In the genomic region with DNA sequence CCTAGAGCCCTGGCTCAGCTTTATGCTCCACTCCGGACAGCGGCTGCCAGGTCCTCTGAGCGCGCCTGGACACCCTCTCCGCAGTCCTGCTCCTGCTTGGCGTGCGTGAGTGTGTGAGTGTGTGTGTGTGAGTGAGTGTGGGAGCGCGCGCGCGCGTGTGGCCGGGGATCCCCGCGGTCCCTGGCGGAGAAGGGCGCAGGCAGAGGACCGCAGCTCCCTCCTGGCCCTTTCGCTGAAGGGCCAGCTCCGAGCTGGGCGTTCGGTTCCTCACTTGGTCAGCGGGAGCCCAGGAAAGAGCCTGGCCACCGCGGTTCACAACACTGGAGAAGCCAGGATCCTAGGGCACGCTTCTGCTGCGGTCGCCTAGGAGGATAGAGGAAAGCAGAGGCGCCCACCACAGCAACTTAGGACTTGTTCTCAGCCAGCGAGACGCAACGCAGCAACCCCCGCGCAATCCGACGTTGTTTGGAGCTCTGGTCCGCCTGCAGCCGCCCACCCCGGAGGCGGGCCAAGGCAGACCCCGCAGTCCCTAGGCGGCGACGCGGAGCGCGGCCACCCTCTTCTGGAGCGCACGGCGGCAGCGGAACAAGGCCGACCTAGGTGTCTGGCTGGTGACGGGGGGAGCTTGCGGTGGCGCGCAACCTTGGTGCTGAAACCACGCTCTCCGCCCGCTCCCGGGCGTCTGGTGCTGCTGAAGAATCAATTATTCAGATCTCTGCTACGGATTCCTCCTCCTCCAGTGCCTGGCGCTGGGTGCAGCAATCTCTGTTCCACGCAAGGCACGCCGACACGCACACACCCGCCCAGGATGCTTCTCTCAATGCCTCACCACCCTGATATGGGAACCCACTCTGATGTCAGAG, we compare ENCODE assay signal across 8 mouse cellular contexts. TPM values are rescaled to one million over a fixed set of nuclear protein-coding genes. Genes with fewer than 3 reads are reported as not detected.
A peak's percentile ranks its signal among the peaks of the same experiment; 100 is the strongest.
DNase-seq lines count a peak whose midpoint lies in the region; ATAC-seq and TF ChIP-seq lines count a peak whose summit lies in the region.
"Had no signal": no experiment of that assay in that cellular context is flagged by ENCODE, and none has a peak within 500 bp of the region (broad histone marks: within the 10 kb centered on the region; RNA-seq: fewer than 3 reads in every experiment).

A gene (minus strand): TSS at position 610 of the 863 bp plus-strand sequence.

- no peak within 1 kb of the TSS for H3K27ac ChIP-seq in lung, embryonic 16.5 days (ENCODE audit: low read length)
- peak within 1 kb of the TSS; percentile 100 for H3K27ac ChIP-seq in cortical plate, adult 2 months (ENCODE audit: insufficient read depth, low read length)
- peak within 1 kb of the TSS; percentile 70 for H3K27ac ChIP-seq in hindbrain, embryonic 13.5 days
- H3K27ac ChIP-seq in limb, embryonic 14.5 days (replicated peaks; ENCODE audit: low read depth, low read length): no peak within 1 kb of the TSS
- H3K27ac ChIP-seq in stomach, embryonic 14.5 days (ENCODE audit: low read length): no peak within 1 kb of the TSS

- TF ChIP-seq POLR2A in cortical plate, adult 2 months (IDR thresholded peaks at IDR 0.05; ENCODE audit: extremely low read depth, insufficient read depth, low read length): peak; percentile 71
- no peak for TF ChIP-seq POLR2A in limb, embryonic 14.5 days (IDR thresholded peaks at IDR 0.05; ENCODE audit: borderline replicate concordance, extremely low read depth, insufficient read depth, insufficient read length)

- DNase-seq in lung, postnatal 36 days: no peak
- DNase-seq in limb, embryonic 14.5 days (ENCODE audit: low spot score): no peak
- DNase-seq in c-Kit-positive CD71-positive TER-119-positive erythroid progenitor cells, embryonic 14.5 days (ENCODE audit: low spot score): no peak

- no peaks in the 10 kb centered on the region for H3K36me3 ChIP-seq in lung, embryonic 16.5 days (ENCODE audit: control insufficient read depth, insufficient read depth, low read length)
- no peaks in the 10 kb centered on the region for H3K36me3 ChIP-seq in hindbrain, embryonic 13.5 days
- no peaks in the 10 kb centered on the region for H3K36me3 ChIP-seq in limb, embryonic 14.5 days (ENCODE audit: control insufficient read depth, insufficient read depth, low read length)
- H3K36me3 ChIP-seq in stomach, embryonic 14.5 days (ENCODE audit: control insufficient read depth, insufficient read depth, low read length): no peaks in the 10 kb centered on the region

- no peak for TF ChIP-seq CTCF in cortical plate, adult 2 months (IDR thresholded peaks at IDR 0.05; ENCODE audit: extremely low read depth, insufficient read depth, low read length)

- H3K4me3 ChIP-seq in lung, embryonic 16.5 days (ENCODE audit: low read length): peak within 1 kb of the TSS; percentile 35
- peak within 1 kb of the TSS; percentile 79 for H3K4me3 ChIP-seq in cortical plate, adult 2 months (ENCODE audit: insufficient read depth, low read length)
- peak within 1 kb of the TSS; percentile 54 for H3K4me3 ChIP-seq in hindbrain, embryonic 13.5 days
- peak within 1 kb of the TSS; percentile 36 for H3K4me3 ChIP-seq in limb, embryonic 14.5 days (replicated peaks; ENCODE audit: low read length)
- H3K4me3 ChIP-seq in stomach, embryonic 14.5 days (ENCODE audit: low read depth, low read length): peak within 1 kb of the TSS; percentile 33
- H3K4me3 ChIP-seq: megakaryocyte, embryonic 14.5 days had no signal

- H3K9me3 ChIP-seq in lung, embryonic 16.5 days (ENCODE audit: control insufficient read depth, low read length): no peaks in the 10 kb centered on the region
- no peaks in the 10 kb centered on the region for H3K9me3 ChIP-seq in hindbrain, embryonic 13.5 days
- no peaks in the 10 kb centered on the region for H3K9me3 ChIP-seq in limb, embryonic 14.5 days (ENCODE audit: control insufficient read depth, low read length)
- H3K9me3 ChIP-seq in stomach, embryonic 14.5 days (ENCODE audit: control insufficient read depth, low read depth, low read length): no peaks in the 10 kb centered on the region
- H3K9me3 ChIP-seq: megakaryocyte, embryonic 14.5 days had no signal

- 1% methylated on average over 68 of the region's 69 CpGs for WGBS in lung, embryonic 16.5 days
- WGBS in hindbrain, embryonic 13.5 days: under 1% methylated on average over 65 of the region's 69 CpGs
- WGBS in limb, embryonic 14.5 days: 1% methylated on average over 58 of the region's 69 CpGs
- 1% methylated on average over 69 of the region's 69 CpGs for WGBS in stomach, embryonic 14.5 days

- no peaks in the 10 kb centered on the region; the same call in 1 of the 2 replicates for H3K4me1 ChIP-seq in lung, embryonic 16.5 days (replicated peaks; ENCODE audit: control insufficient read depth, insufficient read depth, low read length)
- no peaks in the 10 kb centered on the region; the same call in 1 of the 2 replicates for H3K4me1 ChIP-seq in cortical plate, adult 2 months (ENCODE audit: control insufficient read depth, insufficient read depth, low read length)
- peaks cover 42% of the 10 kb centered on the region for H3K4me1 ChIP-seq in hindbrain, embryonic 13.5 days (replicated peaks)
- peaks cover 5% of the 10 kb centered on the region for H3K4me1 ChIP-seq in limb, embryonic 14.5 days (ENCODE audit: control insufficient read depth, insufficient read depth, low read length)
- H3K4me1 ChIP-seq in stomach, embryonic 14.5 days (ENCODE audit: control insufficient read depth, insufficient read depth, low read length): peaks cover 10% of the 10 kb centered on the region; the same call in 1 of the 2 replicates

- ATAC-seq in lung, embryonic 16.5 days (ENCODE audit: low read depth): 0 out of 2 replicates have a peak, but pooled peaks have one; percentile 15
- peak; percentile 57 for ATAC-seq in hindbrain, embryonic 13.5 days (ENCODE audit: low FRiP score)
- ATAC-seq in limb, embryonic 14.5 days (ENCODE audit: low FRiP score, low read depth): 0 out of 2 replicates have a peak, but pooled peaks have one; percentile 31
- ATAC-seq in stomach, embryonic 14.5 days (ENCODE audit: insufficient number of reproducible peaks, insufficient read depth, low FRiP score, low read depth): 0 out of 2 replicates have a peak, but pooled peaks have one; percentile 25

- peaks cover 58% of the 10 kb centered on the region for H3K27me3 ChIP-seq in lung, embryonic 16.5 days (ENCODE audit: control insufficient read depth, insufficient read depth, low read depth, low read length)
- peaks cover 69% of the 10 kb centered on the region for H3K27me3 ChIP-seq in hindbrain, embryonic 13.5 days
- peaks cover 66% of the 10 kb centered on the region for H3K27me3 ChIP-seq in limb, embryonic 14.5 days (ENCODE audit: control insufficient read depth, insufficient read depth, low read length)
- peaks cover 58% of the 10 kb centered on the region for H3K27me3 ChIP-seq in stomach, embryonic 14.5 days (ENCODE audit: control insufficient read depth, insufficient read depth, low read length)

- peak within 1 kb of the TSS; percentile 53 for H3K4me2 ChIP-seq in lung, embryonic 16.5 days (ENCODE audit: low read depth, low read length)
- H3K4me2 ChIP-seq in hindbrain, embryonic 13.5 days: peak within 1 kb of the TSS; percentile 93
- peak within 1 kb of the TSS; percentile 61 for H3K4me2 ChIP-seq in limb, embryonic 14.5 days (replicated peaks; ENCODE audit: low read depth, low read length, severe bottlenecking)
- H3K4me2 ChIP-seq in stomach, embryonic 14.5 days (replicated peaks; ENCODE audit: low read depth, low read length): peak within 1 kb of the TSS; percentile 59

- H3K9ac ChIP-seq in lung, embryonic 16.5 days (ENCODE audit: low read length): no peak within 1 kb of the TSS
- peak within 1 kb of the TSS; percentile 75 for H3K9ac ChIP-seq in hindbrain, embryonic 13.5 days
- H3K9ac ChIP-seq in limb, embryonic 14.5 days (ENCODE audit: low read depth, low read length, severe bottlenecking): 0 out of 2 replicates have a peak within 1 kb of the TSS, but pooled peaks have one; percentile 28
- H3K9ac ChIP-seq in stomach, embryonic 14.5 days (replicated peaks; ENCODE audit: low read depth, low read length): no peak within 1 kb of the TSS; the same call in 1 of the 2 replicates

RNA-seq across cellular contexts. Expression of the gene that starts here (rescaled TPM):
- 0.05 and 0.19 TPM in 2 replicates for polyA plus RNA-seq in lung, embryonic 16.5 days (2015; fragmentation: Nextera tagmentation; extraction: Ambion mirVana)
- 39.1 and 43.5 TPM in 2 replicates for polyA plus RNA-seq in cortical plate, adult 2 months (2012; rRNA removed)
- polyA plus RNA-seq in hindbrain, embryonic 13.5 days (2015; fragmentation: Nextera tagmentation; extraction: Ambion mirVana): 5.3 TPM in 2 replicates
- 0.64 and 0.86 TPM in 2 replicates for polyA plus RNA-seq in limb, embryonic 14.5 days (2012; rRNA removed)
- 1.9 and 2.0 TPM in 2 replicates for polyA plus RNA-seq in limb, embryonic 14.5 days (2014; fragmentation: Nextera tagmentation; extraction: Ambion mirVana)
- polyA plus RNA-seq in stomach, embryonic 14.5 days (2014; fragmentation: Nextera tagmentation; extraction: Ambion mirVana): 0.77 and 0.85 TPM in 2 replicates

Comparison
In these comparisons a context has a peak if more than half of its experiments do, and no peak if none do; other contexts are left out.
1. Peak in ATAC-seq, H3K4me3 ChIP-seq and H3K4me2 ChIP-seq in lung, embryonic 16.5 days; RNA of the gene not detected or under 1 TPM.
2. Peak in ATAC-seq, H3K4me3 ChIP-seq and H3K4me2 ChIP-seq in stomach, embryonic 14.5 days; RNA of the gene not detected or under 1 TPM.
3. H3K27ac ChIP-seq: peak in cortical plate, adult 2 months (single experiment) and hindbrain, embryonic 13.5 days (single experiment); none in lung, embryonic 16.5 days (single experiment), limb, embryonic 14.5 days (single experiment) and stomach, embryonic 14.5 days (single experiment).
4. H3K9ac ChIP-seq: peak in hindbrain, embryonic 13.5 days (single experiment) and limb, embryonic 14.5 days (single experiment); none in lung, embryonic 16.5 days (single experiment) and stomach, embryonic 14.5 days (single experiment).
5. Peak in every context shown above with its lines, with median percentiles within 50 percentile points of each other: ATAC-seq, H3K4me2 ChIP-seq and H3K4me3 ChIP-seq.